8 mouse cellular contexts compared by ENCODE assay signal in genomic region chr4:143027292-143027691, GRCm38 (mm10).
DNase-seq lines count a peak whose midpoint lies in the region; ATAC-seq and TF ChIP-seq lines count a peak whose summit lies in the region.

No protein-coding gene starts in this region.

- H3K36me3 ChIP-seq in kidney, embryonic 15.5 days = no peaks in the 10 kb centered on the region
- H3K36me3 ChIP-seq in limb, embryonic 14.5 days (ENCODE audit: control insufficient read depth, insufficient read depth, low read length) = no peaks in the 10 kb centered on the region
- H3K36me3 ChIP-seq in neural tube, embryonic 13.5 days = no peaks in the 10 kb centered on the region

- H3K4me3 ChIP-seq in kidney, embryonic 15.5 days (replicated peaks) = no peak overlapping the region
- no peak overlapping the region for H3K4me3 ChIP-seq in limb, embryonic 14.5 days (replicated peaks; ENCODE audit: low read length)
- no peak overlapping the region for H3K4me3 ChIP-seq in neural tube, embryonic 13.5 days

- WGBS in kidney, embryonic 15.5 days = 9% methylated on average over 5 of the region's 5 CpGs
- 11% methylated on average over 5 of the region's 5 CpGs for WGBS in limb, embryonic 14.5 days
- 6% methylated on average over 5 of the region's 5 CpGs for WGBS in neural tube, embryonic 13.5 days

- H3K9me3 ChIP-seq in kidney, embryonic 15.5 days (replicated peaks) = no peaks in the 10 kb centered on the region; the same call in 1 of the 2 replicates
- 0 out of 2 replicates have a peak, but pooled peaks cover 4% of the 10 kb centered on the region for H3K9me3 ChIP-seq in limb, embryonic 14.5 days (ENCODE audit: control insufficient read depth, low read length)
- 0 out of 2 replicates have a peak, but pooled peaks cover 5% of the 10 kb centered on the region for H3K9me3 ChIP-seq in neural tube, embryonic 13.5 days

- H3K27me3 ChIP-seq in kidney, embryonic 15.5 days = no peaks in the 10 kb centered on the region
- no peaks in the 10 kb centered on the region for H3K27me3 ChIP-seq in limb, embryonic 14.5 days (ENCODE audit: control insufficient read depth, insufficient read depth, low read length)
- H3K27me3 ChIP-seq in neural tube, embryonic 13.5 days = no peaks in the 10 kb centered on the region

- no peaks in the 10 kb centered on the region for H3K4me1 ChIP-seq in kidney, embryonic 15.5 days
- H3K4me1 ChIP-seq in limb, embryonic 14.5 days (ENCODE audit: control insufficient read depth, insufficient read depth, low read length) = no peaks in the 10 kb centered on the region
- no peaks in the 10 kb centered on the region for H3K4me1 ChIP-seq in neural tube, embryonic 13.5 days (replicated peaks)

- DNase-seq in 3T3-L1 (ENCODE audit: low read depth, low spot score) = peak; percentile 71
- DNase-seq in R1 (ENCODE audit: low read depth, low spot score) = peak; percentile 68
- peak; percentile 11 to 12 for DNase-seq in gastrocnemius, adult 8-10 months (ENCODE audit: low spot score in 2 of 2)
- peak; percentile 77 for DNase-seq in limb, embryonic 14.5 days (ENCODE audit: low spot score)
- peak; percentile 20 for DNase-seq in testis, postnatal 14 days (ENCODE audit: low spot score)

- H3K27ac ChIP-seq in kidney, embryonic 15.5 days = no peak overlapping the region
- H3K27ac ChIP-seq in limb, embryonic 14.5 days (replicated peaks; ENCODE audit: low read depth, low read length) = no peak overlapping the region
- H3K27ac ChIP-seq in neural tube, embryonic 13.5 days (replicated peaks) = no peak overlapping the region

- no peak overlapping the region for H3K4me2 ChIP-seq in kidney, embryonic 15.5 days
- no peak overlapping the region for H3K4me2 ChIP-seq in limb, embryonic 14.5 days (replicated peaks; ENCODE audit: low read depth, low read length, severe bottlenecking)
- no peak overlapping the region for H3K4me2 ChIP-seq in neural tube, embryonic 13.5 days

- peak; percentile 90 for ATAC-seq in common myeloid progenitor, adult 5-6 weeks (replicated peaks; ENCODE audit: low read depth, poor library complexity, severe bottlenecking)
- ATAC-seq in kidney, embryonic 15.5 days (replicated peaks; ENCODE audit: low FRiP score) = peak; percentile 62; the same call in 1 of the 2 replicates
- 0 out of 2 replicates have a peak, but pooled peaks have one; percentile 44 for ATAC-seq in limb, embryonic 14.5 days (ENCODE audit: low FRiP score, low read depth)
- ATAC-seq in neural tube, embryonic 13.5 days (ENCODE audit: low read depth) = peak; percentile 82

- no peak for TF ChIP-seq POLR2A in limb, embryonic 14.5 days (IDR thresholded peaks at IDR 0.05; ENCODE audit: borderline replicate concordance, extremely low read depth, insufficient read depth, insufficient read length)

- H3K9ac ChIP-seq in kidney, embryonic 15.5 days = no peak overlapping the region
- no peak overlapping the region for H3K9ac ChIP-seq in limb, embryonic 14.5 days (ENCODE audit: low read depth, low read length, severe bottlenecking)
- no peak overlapping the region for H3K9ac ChIP-seq in neural tube, embryonic 13.5 days

Comparison
In these comparisons a context has a peak if more than half of its experiments do, and no peak if none do; other contexts are left out.
1. DNase-seq: peak in every context shown above with its lines; median percentile 77 in limb, embryonic 14.5 days; 71 in 3T3-L1; 68 in R1; 20 in testis, postnatal 14 days; 12 in gastrocnemius, adult 8-10 months.